Mouse (Mus musculus) thymus, adult 2 months (tissue): ENCODE measurements around the gene Nme7.

Source experiments
- CTCF ChIP-seq: fragments of 200-500 bp; IDR thresholded peaks from 2 replicates; pipeline ENCODE4 v1.5.1; 2012; ENCODE audit warnings: mild to moderate bottlenecking, control low read depth, low read length, moderate library complexity, borderline replicate concordance; ENCODE audit not compliant: control insufficient read depth, poor library complexity, insufficient read depth; ENCODE audit errors: extremely low read depth
- POLR2A ChIP-seq: fragments of 200-500 bp; IDR thresholded peaks from 2 replicates; pipeline ENCODE4 v1.6.1; 2012; ENCODE audit warnings: mild to moderate bottlenecking, low read length, control low read depth, moderate library complexity; ENCODE audit not compliant: control insufficient read depth, poor library complexity, insufficient read depth; ENCODE audit errors: extremely low read depth

- TF ChIP-seq CTCF, result no peak
- TF ChIP-seq POLR2A, result no peak
These were observed 149.8 kb downstream of the Nme7 start for GRCm38 (mm10) chr1:164453739-164454138.
